Mouse (Mus musculus): ENCODE results near the gene Trim54.

Gene Trim54

DNA sequence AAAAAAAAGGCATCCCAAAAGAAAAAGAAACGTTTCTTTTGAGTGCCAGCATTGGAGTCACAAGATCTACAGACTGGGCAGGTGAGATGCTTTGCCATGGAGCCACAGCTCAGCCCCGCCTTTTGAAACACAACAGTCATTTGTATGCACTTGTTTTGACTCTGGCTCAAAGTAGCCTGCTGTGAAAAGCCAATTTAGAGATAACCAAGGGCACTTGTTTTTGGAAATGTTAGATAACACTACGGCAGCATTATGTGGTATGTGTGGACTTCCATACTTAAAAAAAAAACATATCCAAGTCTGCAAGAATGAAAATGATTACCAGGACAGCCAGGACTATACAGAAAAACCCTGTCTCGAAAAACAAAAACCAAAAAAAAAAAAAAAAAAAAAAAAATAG lies 67.2 kb downstream of the Trim54 start:
- DNase-seq (ENCODE audit: low spot score), result no peak
